Mouse (Mus musculus): ENCODE data around the gene Daglb. TPM values are rescaled to one million over a fixed set of nuclear protein-coding genes. Genes with fewer than 3 reads are reported as not detected.

Gene Daglb
- total and polyA plus RNA-seq, 2 experiments from 2014 or later, result 21.3 to 24.6 TPM

- Histone ChIP-seq H3K4me2 (ENCODE audit: low read depth, low read length, poor library complexity, severe bottlenecking) (no peak overlapping the region), H3K9me3 (ENCODE audit: low read length) (no peaks in the 10 kb centered on the region), H3K27ac (ENCODE audit: low read depth, low read length) (no peak overlapping the region), H3K4me3 (ENCODE audit: low read depth, low read length) (no peak overlapping the region), H3K4me1 (ENCODE audit: insufficient read depth, low read length) (no peaks in the 10 kb centered on the region), H3K36me3 (ENCODE audit: insufficient read depth, low read length) (peaks cover 49% of the 10 kb centered on the region), H3K27me3 (ENCODE audit: insufficient read depth, low read length) (no peaks in the 10 kb centered on the region), H3K9ac (replicated peaks; ENCODE audit: low read length, poor library complexity, severe bottlenecking) (no peak overlapping the region)
- DNase-seq (ENCODE audit: low spot score), result no peak
- TF ChIP-seq CTCF (IDR thresholded peaks at IDR 0.05), result no peak
- ATAC-seq (ENCODE audit: low FRiP score), result no peak
- WGBS, result 98% methylated on average over 6 of the region's 6 CpGs
Measured at GRCm38 (mm10) chr5:143476013-143476412, 11.6 kb downstream of the Daglb start.

GRCm38 (mm10) chr5:143477901-143478300 lies 13.5 kb downstream of the Daglb start:
- no peak for ATAC-seq (ENCODE audit: low FRiP score)
- no peak overlapping the region for H3K27ac ChIP-seq (ENCODE audit: low read depth, low read length)

GRCm38 (mm10) chr5:143484955-143485354 lies 20.6 kb downstream of the Daglb start:
- Histone ChIP-seq H3K27ac (ENCODE audit: low read depth, low read length) (no peak overlapping the region), H3K9ac (replicated peaks; ENCODE audit: low read length, poor library complexity, severe bottlenecking) (no peak overlapping the region), H3K36me3 (ENCODE audit: insufficient read depth, low read length) (peaks cover 63% of the 10 kb centered on the region), H3K9me3 (ENCODE audit: low read length) (no peaks in the 10 kb centered on the region), H3K4me3 (ENCODE audit: low read depth, low read length) (no peak overlapping the region), H3K4me1 (ENCODE audit: insufficient read depth, low read length) (no peaks in the 10 kb centered on the region), H3K27me3 (ENCODE audit: insufficient read depth, low read length) (no peaks in the 10 kb centered on the region), H3K4me2 (ENCODE audit: low read depth, low read length, poor library complexity, severe bottlenecking) (no peak overlapping the region)
- TF ChIP-seq CTCF (IDR thresholded peaks at IDR 0.05), result no peak
- WGBS, result 95% methylated on average over 5 of the region's 5 CpGs
- DNase-seq (ENCODE audit: low spot score) (no peak), ATAC-seq (ENCODE audit: low FRiP score) (no peak)

More at GRCm38 (mm10) chr5:143477901-143478300, 13.5 kb downstream of the Daglb start:
- no peak overlapping the region for H3K9ac ChIP-seq (replicated peaks; ENCODE audit: low read length, poor library complexity, severe bottlenecking)
- TF ChIP-seq CTCF (IDR thresholded peaks at IDR 0.05), result no peak
- H3K4me1 ChIP-seq (ENCODE audit: insufficient read depth, low read length), result no peaks in the 10 kb centered on the region
- no peak overlapping the region for H3K4me3 ChIP-seq (ENCODE audit: low read depth, low read length)
- 92% methylated on average over 3 of the region's 3 CpGs for WGBS
- H3K4me2 ChIP-seq (ENCODE audit: low read depth, low read length, poor library complexity, severe bottlenecking), result no peak overlapping the region
- peaks cover 55% of the 10 kb centered on the region for H3K36me3 ChIP-seq (ENCODE audit: insufficient read depth, low read length)
- no peaks in the 10 kb centered on the region for H3K9me3 ChIP-seq (ENCODE audit: low read length)
- H3K27me3 ChIP-seq (ENCODE audit: insufficient read depth, low read length), result no peaks in the 10 kb centered on the region
- no peak for DNase-seq (ENCODE audit: low spot score)

- DNase-seq (ENCODE audit: low spot score) (no peak), ATAC-seq (ENCODE audit: low FRiP score) (no peak)
- Histone ChIP-seq H3K4me1 (ENCODE audit: insufficient read depth, low read length) (no peaks in the 10 kb centered on the region), H3K9me3 (ENCODE audit: low read length) (no peaks in the 10 kb centered on the region), H3K9ac (replicated peaks; ENCODE audit: low read length, poor library complexity, severe bottlenecking) (no peak overlapping the region), H3K4me2 (ENCODE audit: low read depth, low read length, poor library complexity, severe bottlenecking) (no peak overlapping the region), H3K27ac (ENCODE audit: low read depth, low read length) (no peak overlapping the region), H3K4me3 (ENCODE audit: low read depth, low read length) (no peak overlapping the region), H3K36me3 (ENCODE audit: insufficient read depth, low read length) (peaks cover 55% of the 10 kb centered on the region), H3K27me3 (ENCODE audit: insufficient read depth, low read length) (no peaks in the 10 kb centered on the region)
- no peak for TF ChIP-seq CTCF (IDR thresholded peaks at IDR 0.05)
- WGBS, result 93% methylated on average over 10 of the region's 10 CpGs
Measured at GRCm38 (mm10) chr5:143487193-143487592, 22.8 kb downstream of the Daglb start.

- Histone ChIP-seq H3K36me3 (ENCODE audit: insufficient read depth, low read length) (peaks cover 51% of the 10 kb centered on the region), H3K4me1 (ENCODE audit: insufficient read depth, low read length) (no peaks in the 10 kb centered on the region), H3K9ac (replicated peaks; ENCODE audit: low read length, poor library complexity, severe bottlenecking) (no peak overlapping the region), H3K27ac (ENCODE audit: low read depth, low read length) (no peak overlapping the region), H3K27me3 (ENCODE audit: insufficient read depth, low read length) (no peaks in the 10 kb centered on the region), H3K9me3 (ENCODE audit: low read length) (no peaks in the 10 kb centered on the region), H3K4me3 (ENCODE audit: low read depth, low read length) (no peak overlapping the region), H3K4me2 (ENCODE audit: low read depth, low read length, poor library complexity, severe bottlenecking) (no peak overlapping the region)
- ATAC-seq (ENCODE audit: low FRiP score) (no peak), DNase-seq (ENCODE audit: low spot score) (no peak)
- 95% methylated on average over 5 of the region's 5 CpGs for WGBS
- no peak for TF ChIP-seq CTCF (IDR thresholded peaks at IDR 0.05)
Measured at GRCm38 (mm10) chr5:143487998-143488397, 23.6 kb downstream of the Daglb start.

- 87% methylated on average over 14 of the region's 14 CpGs for whole genome bisulfite sequencing
- Histone ChIP-seq H3K4me1 (ENCODE audit: insufficient read depth, low read length) (no peaks in the 10 kb centered on the region), H3K9me3 (ENCODE audit: low read length) (no peaks in the 10 kb centered on the region), H3K36me3 (ENCODE audit: insufficient read depth, low read length) (peaks cover 48% of the 10 kb centered on the region), H3K27me3 (ENCODE audit: insufficient read depth, low read length) (no peaks in the 10 kb centered on the region), H3K27ac (ENCODE audit: low read depth, low read length) (no peak overlapping the region), H3K4me2 (ENCODE audit: low read depth, low read length, poor library complexity, severe bottlenecking) (no peak overlapping the region), H3K9ac (replicated peaks; ENCODE audit: low read length, poor library complexity, severe bottlenecking) (no peak overlapping the region), H3K4me3 (ENCODE audit: low read depth, low read length) (no peak overlapping the region)
- ATAC-seq (ENCODE audit: low FRiP score) (no peak), DNase-seq (ENCODE audit: low spot score) (no peak)
- TF ChIP-seq CTCF (IDR thresholded peaks at IDR 0.05), result no peak
Measured at GRCm38 (mm10) chr5:143489749-143490342, 25.5 kb downstream of the Daglb start.
